Mouse (Mus musculus) spleen, adult 18-20 months (tissue): ENCODE measurements around the gene Pde10a.

ENCODE experiments used
- DNase-seq, 2 experiments: peaks; one replicate each; pipeline ENCODE4 v3.0.0; 2022; ENCODE audit warnings: mixed read lengths in 2 of 2

Pde10a gene

DNA sequence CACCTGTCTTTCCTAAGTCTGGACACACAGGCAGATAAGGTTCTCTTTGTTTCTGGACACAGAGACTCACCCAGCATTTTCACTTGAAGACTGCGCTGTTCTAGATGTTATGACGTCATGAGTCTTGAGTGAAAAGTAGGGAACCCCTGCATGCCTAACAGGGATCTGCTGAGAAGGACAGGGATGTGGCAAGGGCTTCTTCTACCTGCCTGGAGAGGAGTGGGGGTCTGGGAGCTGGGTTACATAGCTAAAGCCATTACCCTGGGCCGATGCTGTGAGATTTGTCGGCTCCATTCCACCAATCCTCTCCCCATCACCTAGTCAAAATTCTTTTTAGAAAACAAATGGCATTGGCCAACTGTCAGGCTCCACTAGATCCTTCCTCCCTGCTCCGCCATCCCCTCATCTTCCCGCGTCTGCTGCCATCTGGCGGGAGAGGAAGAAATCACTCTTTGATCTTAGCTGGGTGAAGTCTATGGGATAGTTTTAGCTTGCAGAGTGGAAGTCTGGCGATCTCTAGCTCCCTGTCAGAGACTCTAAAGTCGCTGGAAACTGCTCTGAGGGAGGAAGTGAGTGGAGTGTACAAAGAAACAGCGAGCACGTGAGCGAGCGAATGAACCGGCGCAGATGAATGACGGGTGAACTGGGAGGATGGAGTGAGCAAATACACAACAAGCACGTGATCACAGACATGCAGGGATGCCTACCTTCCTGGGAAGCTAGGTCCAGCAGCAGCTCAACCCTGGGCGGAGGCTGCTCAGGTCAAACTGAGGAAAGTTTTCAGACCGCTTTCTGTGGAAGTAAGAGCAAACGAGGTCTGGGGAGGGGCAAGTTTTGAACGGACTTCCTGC lies 67.5 kb downstream of the Pde10a start:
- peak in 1 of 2 experiments; percentile 55 for DNase-seq

DNA sequence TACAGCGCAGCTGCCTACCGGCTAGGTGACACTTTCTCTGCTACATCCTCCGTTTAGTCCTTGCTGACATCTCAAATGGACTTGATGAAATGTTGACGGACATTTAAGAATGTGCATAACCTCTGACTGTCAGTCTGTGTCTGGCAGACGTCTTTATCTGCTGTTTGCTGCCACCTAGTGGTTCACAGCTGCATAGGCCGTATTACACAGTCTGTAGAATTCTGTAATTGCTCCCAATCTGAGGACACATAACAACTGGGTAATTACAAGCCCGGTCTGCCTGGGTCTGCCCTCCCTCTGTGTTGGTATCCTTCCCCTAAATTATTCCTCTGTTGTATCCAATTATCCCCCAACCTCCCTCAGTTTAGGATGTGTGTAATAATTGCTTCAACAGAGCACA lies 72.6 kb downstream of the Pde10a start:
- DNase-seq = peak in 1 of 2 experiments; percentile 52

DNA sequence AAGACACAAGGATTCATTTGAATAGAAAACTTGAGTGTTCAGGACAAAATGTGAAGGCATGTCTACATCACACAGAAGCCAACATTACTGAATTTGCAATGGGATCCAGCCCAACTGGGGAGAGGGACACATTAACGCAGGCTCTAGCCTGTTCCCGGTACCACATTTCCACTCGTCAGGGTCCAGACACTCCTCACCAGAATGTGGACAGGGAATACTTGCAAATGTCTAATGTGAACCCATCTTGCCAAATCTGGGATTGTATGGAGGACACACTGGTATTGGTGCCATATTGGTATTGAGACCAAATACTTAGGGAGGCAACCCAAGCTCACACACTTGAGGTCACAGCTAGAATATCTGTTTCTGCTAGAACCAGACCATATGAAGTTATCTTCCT lies 77.8 kb downstream of the Pde10a start:
- DNase-seq = no peak

DNA sequence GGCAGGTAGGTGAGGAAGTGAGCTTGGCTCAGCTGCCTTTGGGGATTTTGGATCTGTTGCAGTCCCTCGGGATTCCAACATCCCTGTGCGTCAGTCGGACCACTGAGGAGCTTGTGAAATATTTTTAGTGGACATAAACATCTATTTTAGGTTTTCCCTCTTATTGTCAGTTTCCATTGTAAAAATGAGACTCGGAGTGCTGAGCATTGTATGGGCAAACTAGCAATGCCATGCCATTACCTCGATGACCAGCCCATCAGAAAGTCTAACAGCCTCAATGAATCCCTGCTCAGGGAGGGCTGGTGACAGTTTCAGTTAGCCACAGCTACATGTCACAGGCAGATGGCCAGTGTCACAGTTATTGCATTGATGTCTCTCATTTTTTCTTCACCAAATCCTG lies 80.7 kb downstream of the Pde10a start:
- DNase-seq = no peak

- no peak for DNase-seq
These were observed 81.5 kb downstream of the Pde10a start for GRCm38 (mm10) chr17:8606695-8607094.

DNA sequence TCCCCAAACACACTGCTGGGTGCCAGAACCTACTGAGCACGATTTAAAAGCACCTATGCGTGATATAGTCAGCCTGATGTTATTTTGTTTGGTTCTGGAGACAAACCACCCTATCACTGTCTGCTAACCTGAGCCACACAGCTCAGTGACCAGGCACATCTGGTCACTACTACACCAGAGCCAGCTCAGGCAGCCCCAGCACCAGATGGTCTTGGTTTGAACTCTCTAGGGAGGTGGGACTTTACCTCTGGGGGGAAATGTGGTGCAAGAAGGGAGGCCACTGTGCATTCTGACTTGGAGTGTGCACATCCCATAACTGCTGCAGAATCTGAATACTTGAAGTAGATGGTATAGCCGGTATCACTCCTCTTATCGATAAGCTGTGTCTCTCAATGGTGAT lies 86.7 kb downstream of the Pde10a start:
- no peak for DNase-seq

DNA sequence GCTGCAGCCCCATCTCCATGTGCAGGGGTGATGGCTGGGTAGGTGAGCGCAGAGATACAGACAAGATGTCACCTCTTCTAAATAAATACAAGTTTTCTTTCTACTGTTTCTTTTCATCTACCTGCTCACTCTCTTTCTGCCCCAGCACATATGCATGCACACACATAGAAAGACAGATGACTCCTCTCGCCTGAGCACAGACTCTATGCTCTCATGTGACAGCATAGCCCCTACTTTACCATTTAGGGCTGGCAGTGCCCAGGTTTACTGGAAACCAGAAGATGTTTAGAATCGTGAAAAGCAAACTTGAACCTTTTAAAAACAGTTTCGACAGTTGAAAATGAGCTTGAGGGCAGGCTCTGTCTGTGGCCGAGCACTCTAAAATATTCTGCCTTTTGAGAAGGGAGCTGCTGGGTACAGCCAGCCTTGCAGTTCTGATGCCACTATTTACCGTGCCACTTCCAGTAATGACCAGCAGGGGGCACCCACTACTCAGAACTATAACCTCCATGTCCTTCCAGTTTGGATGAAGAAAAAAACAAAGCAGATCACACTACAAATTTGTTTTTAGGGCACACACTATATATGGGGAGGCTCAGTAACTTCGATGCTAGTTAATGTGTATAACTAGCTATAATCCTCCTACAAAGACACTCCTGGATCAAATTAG lies 88.8 kb downstream of the Pde10a start:
- DNase-seq = peak in 1 of 2 experiments; percentile 63

GRCm38 (mm10) chr17:8620346-8620745 lies 95.2 kb downstream of the Pde10a start:
- DNase-seq = no peak

- no peak for DNase-seq
These were observed 95.9 kb downstream of the Pde10a start for GRCm38 (mm10) chr17:8621105-8621504.

- DNase-seq = no peak
These were observed 96.7 kb downstream of the Pde10a start for GRCm38 (mm10) chr17:8621906-8622305.

GRCm38 (mm10) chr17:8626421-8626820 lies 101.2 kb downstream of the Pde10a start:
- no peak for DNase-seq

- DNase-seq = no peak
These were observed 106.5 kb downstream of the Pde10a start for GRCm38 (mm10) chr17:8631701-8632100.

- no peak for DNase-seq
These were observed 108.4 kb downstream of the Pde10a start for GRCm38 (mm10) chr17:8633596-8633995.

GRCm38 (mm10) chr17:8634476-8634875 lies 109.3 kb downstream of the Pde10a start:
- no peak for DNase-seq

GRCm38 (mm10) chr17:8636231-8636630 lies 111.1 kb downstream of the Pde10a start:
- DNase-seq = no peak

- no peak for DNase-seq
These were observed 111.5 kb downstream of the Pde10a start for GRCm38 (mm10) chr17:8636691-8637090.

GRCm38 (mm10) chr17:8637181-8637580 lies 112.0 kb downstream of the Pde10a start:
- no peak for DNase-seq

DNA sequence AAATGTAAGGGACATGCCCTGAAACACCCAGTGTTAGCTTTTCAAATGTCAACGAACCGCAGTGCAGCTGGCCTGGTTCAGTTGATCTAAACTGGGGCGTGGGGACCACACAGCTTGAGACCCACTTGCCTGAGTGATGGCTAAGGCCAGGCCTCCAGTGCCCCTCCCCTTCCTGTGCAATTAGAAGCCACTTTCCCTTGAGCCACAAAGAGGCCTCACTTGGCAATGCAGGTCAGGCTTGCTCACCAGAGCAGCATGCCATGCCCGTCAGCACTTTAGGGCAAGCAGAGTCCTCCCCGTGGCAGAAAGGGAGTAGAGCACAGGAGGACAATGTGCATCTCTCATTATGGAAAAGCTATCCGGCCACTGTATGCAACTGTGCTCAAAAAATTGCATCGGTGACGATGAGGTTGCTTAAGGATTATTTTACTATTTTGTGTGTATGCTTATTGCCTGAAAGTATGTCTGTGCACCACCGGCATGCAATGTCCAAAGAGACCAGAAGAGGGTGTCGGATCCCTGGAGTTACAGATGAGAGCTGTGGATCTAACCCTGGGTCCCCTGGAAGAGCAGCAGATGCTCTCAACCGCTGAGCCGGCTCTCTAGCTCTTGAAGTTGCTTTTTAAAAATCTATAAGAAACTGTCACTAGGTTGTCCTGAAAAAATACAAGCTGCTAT lies 114.7 kb downstream of the Pde10a start:
- no peak for DNase-seq

DNA sequence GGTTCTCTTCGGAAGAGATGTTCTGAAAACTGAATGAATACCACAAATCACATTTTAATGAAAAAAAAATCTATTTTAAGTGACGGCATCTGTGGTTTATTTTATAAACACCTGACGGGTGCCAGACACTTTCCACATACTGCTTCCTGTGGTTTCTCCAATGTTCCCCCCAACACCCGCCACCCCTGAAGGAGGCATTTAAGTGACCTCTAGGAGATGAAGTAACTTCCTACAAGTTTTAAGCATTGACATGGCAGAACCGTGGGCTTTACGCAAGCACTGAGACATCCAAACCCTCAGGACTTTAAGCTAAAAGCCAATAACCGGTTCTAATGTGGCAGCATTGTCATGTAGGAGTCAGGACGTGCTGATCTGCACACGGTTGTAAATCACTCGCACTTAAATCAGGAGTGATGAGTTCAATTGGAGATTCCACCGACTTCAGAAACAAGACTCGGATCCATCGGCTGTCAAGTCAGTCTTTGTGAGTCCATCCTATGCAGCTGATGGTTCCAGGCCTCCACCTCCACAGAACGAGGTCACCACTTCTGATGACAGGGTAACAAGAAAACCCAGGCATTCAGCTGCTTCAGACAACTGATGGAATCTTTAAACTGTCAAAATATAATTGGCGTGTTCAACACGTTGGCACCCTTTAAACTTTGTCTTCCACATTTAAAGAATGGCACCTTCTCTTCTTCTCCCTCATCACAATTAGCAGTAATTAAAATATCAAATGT lies 115.7 kb downstream of the Pde10a start:
- no peak for DNase-seq

DNA sequence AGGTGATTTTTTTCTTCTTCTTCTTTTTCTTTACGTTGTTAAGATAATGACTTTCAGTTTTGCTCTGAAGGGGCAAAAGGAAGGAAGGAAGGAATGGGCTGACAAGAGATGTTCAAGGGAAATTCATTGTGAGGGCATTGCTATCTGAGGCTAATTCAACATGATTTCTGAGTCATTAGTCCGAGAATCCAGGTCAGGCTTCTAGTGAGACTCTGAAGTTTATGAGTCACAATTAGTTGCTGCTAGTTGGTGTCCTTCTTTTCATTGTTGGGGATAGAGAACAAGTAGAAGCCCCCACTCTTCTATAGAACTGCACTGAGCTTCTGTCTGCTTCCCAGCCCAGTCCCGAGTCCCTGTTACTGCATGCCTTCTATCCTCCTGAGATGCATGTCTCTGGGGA lies 116.3 kb downstream of the Pde10a start:
- no peak for DNase-seq

- DNase-seq = no peak
These were observed 117.2 kb downstream of the Pde10a start for GRCm38 (mm10) chr17:8642356-8642755.

GRCm38 (mm10) chr17:8647372-8647871 lies 122.2 kb downstream of the Pde10a start:
- DNase-seq = no peak

- DNase-seq = no peak
These were observed 123.1 kb downstream of the Pde10a start for GRCm38 (mm10) chr17:8648310-8648709.
